Mouse (Mus musculus): ENCODE measurements around the gene P3h1.

- TF ChIP-seq GATA1 (IDR thresholded peaks at IDR 0.05; ENCODE audit: borderline replicate concordance, low read length) (no peak), FLI1 (IDR thresholded peaks at IDR 0.05; ENCODE audit: low read length) (no peak)
Observed at GRCm38 (mm10) chr4:119254012-119254618, 21.4 kb downstream of the P3h1 start.

All from megakaryocyte, embryonic 14.5 days (primary cell).